Mouse (Mus musculus) cortical plate, adult 2 months (tissue): ENCODE data around the gene Gcsh. TPM values are rescaled to one million over a fixed set of nuclear protein-coding genes. Genes with fewer than 3 reads are reported as not detected.

Source experiments
- H3K27ac ChIP-seq: fragments of 200-500 bp; 2 replicates; pipeline ENCODE4 v1.5.1; 2012; ENCODE audit warnings: low read length, control low read depth, inconsistent platforms; ENCODE audit not compliant: insufficient read depth
- H3K4me1 ChIP-seq: fragments of 200-500 bp; 2 replicates; pipeline ENCODE4 v1.6.1; 2011; ENCODE audit warnings: low read length; ENCODE audit not compliant: control insufficient read depth, insufficient read depth
- H3K4me3 ChIP-seq: fragments of 200-500 bp; 2 replicates; pipeline ENCODE4 v1.5.1; 2011; ENCODE audit warnings: mild to moderate bottlenecking, low read length, control low read depth; ENCODE audit not compliant: insufficient read depth
- CTCF ChIP-seq: fragments of 200-500 bp; IDR thresholded peaks from 2 replicates; pipeline ENCODE4 v1.5.1; 2011; ENCODE audit warnings: mild to moderate bottlenecking, control low read depth, low read length; ENCODE audit not compliant: insufficient read depth; ENCODE audit errors: extremely low read depth
- POLR2A ChIP-seq: fragments of 200-500 bp; IDR thresholded peaks from 2 replicates; pipeline ENCODE4 v1.6.1; 2011; ENCODE audit warnings: mild to moderate bottlenecking, low read length, control low read depth; ENCODE audit not compliant: insufficient read depth; ENCODE audit errors: extremely low read depth
- polyA plus RNA-seq: library from polyadenylated mRNA; depleted of rRNA; stranded (reverse); fragments of >200 nt; gene quantifications from 2 replicates; pipeline ENCODE4 v1.2.3, GENCODE M21; 2012

Gene Gcsh
- polyA plus RNA-seq, 1 experiment: 84.2 TPM

DNA sequence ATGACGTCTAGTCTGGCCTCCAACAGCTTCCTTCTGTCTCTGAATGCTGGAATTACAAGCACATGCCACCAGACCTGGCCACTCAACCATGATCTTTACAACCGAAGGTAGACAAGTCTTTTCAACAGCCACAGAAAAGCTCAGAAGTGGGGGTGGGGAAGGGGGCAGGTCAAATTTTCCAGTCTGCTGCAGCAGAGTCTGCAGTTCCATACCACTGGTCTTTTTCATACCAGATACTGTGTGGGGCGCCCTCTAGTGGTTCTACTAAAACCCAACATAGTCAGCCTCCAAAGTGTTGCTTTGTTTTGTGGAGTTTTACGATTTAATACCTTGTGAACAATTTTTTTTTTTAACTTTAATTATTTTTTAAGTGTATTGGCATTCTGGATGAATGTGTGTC lies 13.2 kb downstream of the Gcsh start:
- Histone ChIP-seq H3K27ac (no peak overlapping the region), H3K4me3 (no peak overlapping the region), H3K4me1 (no peaks in the 10 kb centered on the region)
- TF ChIP-seq POLR2A (no peak), CTCF (peak; percentile 54; the same call in 1 of the 2 replicates)

DNA sequence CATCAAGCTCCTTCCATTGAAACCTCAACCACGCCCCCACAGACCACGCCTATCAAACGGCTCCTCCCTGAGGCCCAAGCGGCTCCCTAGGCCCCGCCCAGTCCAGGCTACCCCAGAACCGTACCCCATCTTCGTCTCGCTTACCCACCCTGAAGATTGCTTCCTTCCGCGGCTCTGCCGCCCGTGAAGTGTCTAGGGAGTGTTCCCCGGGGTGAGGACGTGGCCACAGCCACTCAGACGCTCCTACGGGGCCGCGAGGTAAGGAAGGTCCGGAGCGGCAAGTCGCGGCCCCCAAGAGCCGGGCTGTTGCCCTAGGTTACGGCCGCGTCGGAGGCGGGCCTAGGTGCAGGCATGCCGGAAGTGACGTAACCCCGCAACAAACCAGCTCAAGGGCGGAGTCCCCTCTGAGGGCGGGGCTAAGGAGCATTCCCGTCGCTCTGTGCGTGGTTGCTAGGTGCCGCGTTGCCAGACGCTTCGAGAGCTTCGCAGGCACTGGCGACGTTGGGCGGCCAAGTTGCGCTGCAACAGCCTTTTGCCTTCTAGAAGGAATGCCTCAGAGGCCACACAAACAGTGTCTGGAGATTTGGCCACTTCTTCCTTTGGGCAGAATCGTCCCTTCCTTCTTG lies 14.6 kb downstream of the Gcsh start, which contains the start of gene 1700030J22Rik:
Gene 1700030J22Rik, minus strand, starts transcription at position 329 of the 626 bp plus-strand sequence.
- TF ChIP-seq POLR2A (no peak), CTCF (no peak)
- H3K4me3 ChIP-seq: peak within 1 kb of the TSS; percentile 58
- no peaks in the 10 kb centered on the region for H3K4me1 ChIP-seq
- no peak within 1 kb of the TSS for H3K27ac ChIP-seq

GRCm38 (mm10) chr8:116978052-116978451 lies 15.3 kb downstream of the Gcsh start:
- no peak overlapping the region for H3K27ac ChIP-seq

GRCm38 (mm10) chr8:116975606-116976005 lies 17.7 kb downstream of the Gcsh start:
- H3K27ac ChIP-seq: no peak overlapping the region
- no peak overlapping the region for H3K4me3 ChIP-seq
- no peak for TF ChIP-seq POLR2A
- no peak for TF ChIP-seq CTCF
- no peaks in the 10 kb centered on the region for H3K4me1 ChIP-seq

More at GRCm38 (mm10) chr8:116978052-116978451, 15.3 kb downstream of the Gcsh start:
- TF ChIP-seq CTCF (no peak), POLR2A (no peak)
- peak overlapping the region; percentile 58 for H3K4me3 ChIP-seq
- H3K4me1 ChIP-seq: no peaks in the 10 kb centered on the region

DNA sequence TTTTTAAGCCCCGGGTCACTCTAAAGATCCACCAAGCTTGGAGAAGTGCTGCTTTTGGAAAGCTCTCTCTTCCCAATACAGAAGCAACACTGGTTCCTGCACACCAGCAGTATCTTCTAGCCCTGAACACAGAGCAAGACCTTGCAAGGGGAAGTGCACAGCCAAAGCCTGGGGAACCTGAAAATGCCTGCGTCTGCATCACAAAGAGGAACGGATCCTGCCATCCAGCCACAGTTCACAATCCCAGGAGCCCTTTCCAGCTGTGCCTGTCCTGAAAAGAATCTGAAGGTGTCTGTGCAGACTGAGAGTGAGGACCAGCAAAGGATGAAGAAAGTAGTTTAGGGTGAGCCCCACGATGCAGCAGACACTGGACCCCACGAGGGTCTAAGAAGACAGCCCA lies 18.3 kb downstream of the Gcsh start:
- TF ChIP-seq POLR2A (no peak), CTCF (no peak)
- Histone ChIP-seq H3K4me3 (no peak overlapping the region), H3K27ac (no peak overlapping the region), H3K4me1 (no peaks in the 10 kb centered on the region)

- no peaks in the 10 kb centered on the region for H3K4me1 ChIP-seq
- H3K4me3 ChIP-seq: no peak overlapping the region
- TF ChIP-seq POLR2A: no peak
- TF ChIP-seq CTCF: no peak
- H3K27ac ChIP-seq: no peak overlapping the region
Observed at GRCm38 (mm10) chr8:116969531-116969930, 23.8 kb downstream of the Gcsh start.

- TF ChIP-seq CTCF (no peak), POLR2A (no peak)
- H3K4me1 ChIP-seq: peaks cover 3% of the 10 kb centered on the region; the same call in 1 of the 2 replicates
- H3K27ac ChIP-seq: no peak overlapping the region
- no peak overlapping the region for H3K4me3 ChIP-seq
Observed at GRCm38 (mm10) chr8:116954415-116954814, 38.9 kb downstream of the Gcsh start.

DNA sequence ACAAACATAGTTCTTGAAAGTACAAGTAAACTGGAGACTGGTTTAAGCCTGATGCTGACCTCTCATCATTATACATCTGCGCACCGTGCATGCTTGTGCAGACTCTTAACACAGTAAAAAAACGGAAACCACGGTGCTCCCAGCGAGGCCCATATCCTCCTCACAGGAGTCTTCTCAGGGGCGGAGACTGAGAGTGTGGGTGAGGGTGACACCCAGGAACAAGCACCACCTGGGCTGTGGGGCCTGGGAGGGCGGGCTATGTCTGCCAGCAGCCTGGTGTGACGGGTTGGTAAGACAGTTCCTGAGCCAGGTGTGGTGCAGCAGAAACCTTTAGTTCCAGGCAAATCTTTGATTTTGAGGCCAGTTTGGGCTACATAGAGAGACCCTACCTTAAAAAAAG lies 40.9 kb downstream of the Gcsh start:
- TF ChIP-seq POLR2A (no peak), CTCF (no peak)
- peaks cover 3% of the 10 kb centered on the region; the same call in 1 of the 2 replicates for H3K4me1 ChIP-seq
- no peak overlapping the region for H3K27ac ChIP-seq

GRCm38 (mm10) chr8:116951778-116952177 lies 41.6 kb downstream of the Gcsh start:
- Histone ChIP-seq H3K4me3 (no peak overlapping the region), H3K4me1 (peaks cover 3% of the 10 kb centered on the region; the same call in 1 of the 2 replicates), H3K27ac (no peak overlapping the region)
- TF ChIP-seq POLR2A: no peak
- no peak for TF ChIP-seq CTCF

More for the DNA sequence above, 40.9 kb downstream of the Gcsh start:
- no peak overlapping the region for H3K4me3 ChIP-seq

- H3K27ac ChIP-seq: no peak overlapping the region
- peaks cover 3% of the 10 kb centered on the region; the same call in 1 of the 2 replicates for H3K4me1 ChIP-seq
- TF ChIP-seq CTCF: no peak
- TF ChIP-seq POLR2A: no peak
- no peak overlapping the region for H3K4me3 ChIP-seq
Observed at GRCm38 (mm10) chr8:116951369-116951768, 42.0 kb downstream of the Gcsh start.
